Mouse (Mus musculus) lung, postnatal 10 days (tissue): ENCODE measurements around the gene Mst1r.

Experiments used
- DNase-seq: peaks from one replicate; pipeline ENCODE4 v3.0.0; 2021

Mst1r gene

DNA sequence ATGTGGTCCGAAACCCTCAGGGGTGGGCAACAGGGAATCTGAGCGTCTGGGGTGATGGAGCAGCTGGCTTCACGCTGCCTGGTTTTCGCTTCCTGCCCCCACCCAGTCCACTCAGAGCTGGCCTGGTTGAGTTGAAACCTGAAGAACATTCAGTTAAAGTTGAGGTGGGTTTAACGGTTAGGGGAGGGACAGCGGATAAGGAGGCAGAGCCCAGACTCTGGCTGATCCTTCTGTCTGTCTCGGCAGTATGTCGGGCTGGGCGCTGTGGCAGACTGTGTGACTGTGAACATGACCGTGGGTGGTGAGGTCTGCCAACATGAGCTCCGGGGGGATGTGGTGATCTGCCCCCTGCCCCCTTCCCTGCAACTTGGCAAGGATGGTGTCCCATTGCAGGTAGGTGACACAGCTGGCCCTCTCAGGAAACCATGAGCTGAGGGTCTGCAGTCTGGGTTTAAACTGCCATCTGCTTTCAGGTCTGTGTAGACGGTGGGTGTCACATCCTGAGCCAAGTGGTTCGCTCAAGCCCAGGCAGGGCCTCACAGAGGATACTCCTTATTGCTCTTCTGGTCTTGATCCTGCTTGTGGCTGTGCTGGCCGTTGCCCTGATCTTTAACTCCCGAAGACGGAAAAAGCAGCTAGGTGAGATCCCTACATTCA lies 8.2 kb downstream of the Mst1r start:
- no peak for DNase-seq

DNA sequence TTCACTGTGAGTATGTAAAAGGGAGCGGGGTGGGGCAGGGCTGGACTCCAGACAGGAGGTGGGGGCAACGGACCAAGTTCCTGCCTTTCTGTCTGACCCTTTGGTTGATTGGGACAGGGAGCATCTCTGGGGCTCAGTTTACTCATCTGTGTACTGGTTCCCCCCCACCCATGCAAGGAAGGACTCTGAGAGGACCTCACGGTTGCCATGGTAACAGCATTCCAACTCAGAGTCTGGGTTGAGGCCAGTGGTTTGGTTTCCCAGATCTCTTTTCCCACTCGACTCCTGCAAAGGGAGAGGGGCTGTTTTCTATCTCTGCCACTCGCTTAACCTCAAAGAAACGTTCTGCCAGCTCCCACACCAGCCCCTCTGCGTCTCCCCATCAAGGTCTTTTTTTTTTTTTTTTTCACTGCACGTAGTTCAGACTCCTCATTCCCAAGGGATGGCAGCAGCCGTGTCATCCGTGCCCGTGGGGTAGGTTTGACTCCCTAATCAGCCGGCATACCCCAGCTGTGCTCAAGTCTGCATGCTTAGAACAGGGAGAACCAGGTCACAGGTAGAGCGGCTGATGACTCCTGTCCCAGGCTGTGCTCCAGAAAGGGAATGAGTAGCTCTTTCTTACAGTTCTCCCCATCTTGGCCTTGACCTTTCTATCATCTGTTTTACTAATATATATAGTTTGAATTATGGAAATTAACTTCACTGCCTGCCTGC lies 11.4 kb downstream of the Mst1r start:
- DNase-seq: no peak

DNA sequence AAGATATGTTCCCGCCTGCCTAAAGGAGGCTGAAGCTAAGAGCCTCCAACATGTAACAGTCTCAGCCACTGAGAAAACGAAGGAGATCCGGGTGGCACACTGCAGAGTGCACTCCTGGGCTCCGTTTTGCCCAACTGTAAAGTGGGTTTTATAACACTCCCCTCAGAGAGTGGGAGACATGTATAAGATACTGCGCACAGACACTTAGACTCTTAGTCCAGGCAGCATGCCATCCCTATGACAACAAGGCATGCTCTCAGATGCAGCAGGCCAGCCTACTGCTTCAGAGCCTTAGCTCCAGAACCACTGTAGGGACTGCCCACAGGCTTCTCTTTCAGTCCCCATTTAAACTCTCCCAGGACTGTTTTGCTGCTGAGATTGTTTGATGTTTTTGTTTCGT lies 12.2 kb downstream of the Mst1r start:
- DNase-seq: no peak

DNA sequence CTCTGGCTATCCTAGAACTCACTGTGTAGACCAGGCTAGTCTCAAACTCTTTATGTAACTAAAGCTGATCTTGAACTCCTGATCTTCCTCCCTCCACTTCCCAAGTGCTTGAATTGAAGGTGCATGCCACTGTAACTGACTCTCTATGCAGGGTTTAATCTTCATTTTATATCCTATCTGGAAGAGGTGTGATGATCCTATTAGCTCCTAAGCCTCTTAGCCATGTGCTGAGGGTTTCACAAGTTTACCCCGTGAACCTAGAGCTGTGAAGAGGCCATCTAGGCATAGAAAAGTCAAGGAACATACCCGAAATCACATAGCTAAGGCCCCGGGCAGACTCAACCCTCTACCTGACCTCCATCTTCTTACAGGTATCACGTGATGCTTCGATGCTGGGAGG lies 12.8 kb downstream of the Mst1r start:
- DNase-seq: no peak

DNA sequence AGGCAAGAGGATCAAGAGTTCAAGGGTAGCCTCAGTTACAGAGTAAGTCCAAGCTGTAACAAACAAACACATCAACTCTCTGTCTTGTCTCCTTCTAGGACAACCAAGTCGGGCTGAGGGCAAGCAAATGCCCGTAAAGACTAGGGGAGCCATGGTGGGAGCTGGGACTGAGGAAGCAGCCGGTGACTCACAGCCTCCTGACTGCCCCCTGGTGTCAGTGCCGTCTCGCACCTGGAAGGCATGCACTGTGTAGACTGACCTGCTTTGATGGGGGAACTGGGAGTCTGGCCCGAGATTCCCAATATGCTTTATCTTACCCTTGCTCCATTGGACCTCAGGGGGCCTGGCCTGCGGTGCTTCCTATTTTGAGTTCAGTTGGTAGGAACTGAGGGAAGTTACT lies 16.3 kb downstream of the Mst1r start:
- peak; percentile 62 for DNase-seq

DNA sequence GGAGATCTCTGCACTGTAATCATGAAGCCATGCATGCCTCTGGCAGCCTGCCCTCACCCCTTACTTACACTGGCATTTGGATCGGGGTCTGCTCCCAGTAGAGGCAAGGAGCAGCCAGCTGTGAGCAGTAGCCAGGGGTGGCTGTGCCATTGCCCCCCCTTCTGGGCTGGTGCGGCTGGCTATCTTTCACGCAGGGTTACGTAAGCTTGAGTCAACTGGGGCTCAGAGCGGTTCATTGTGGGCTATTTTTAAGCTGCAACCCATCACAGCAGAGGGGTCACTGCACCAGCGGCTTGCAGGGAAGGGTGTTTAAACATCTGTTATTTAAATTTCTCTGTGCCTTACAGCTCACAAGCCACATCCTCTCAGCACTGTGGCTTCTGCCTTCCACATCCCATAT lies 17.3 kb downstream of the Mst1r start:
- DNase-seq: peak; percentile 60

DNA sequence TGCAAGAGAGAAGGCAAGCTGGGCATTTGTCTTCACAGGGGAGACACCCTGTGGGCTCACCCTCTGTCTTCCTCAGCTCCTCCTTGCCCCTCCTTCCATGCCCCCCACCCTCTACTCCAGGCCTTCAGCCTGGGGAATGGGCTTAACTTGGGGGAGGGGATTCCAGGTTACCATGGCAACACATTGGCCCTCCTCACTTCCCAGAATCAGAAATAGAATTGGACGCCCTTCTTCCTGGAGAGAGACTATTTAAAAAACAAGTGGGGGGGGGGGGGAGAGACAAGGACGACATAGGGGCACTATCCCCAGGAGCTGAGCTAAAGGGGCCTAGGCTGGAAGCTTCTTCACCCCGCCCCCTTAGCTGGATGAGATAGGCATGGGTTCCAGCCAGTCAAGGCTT lies 18.6 kb downstream of the Mst1r start:
- no peak for DNase-seq

DNA sequence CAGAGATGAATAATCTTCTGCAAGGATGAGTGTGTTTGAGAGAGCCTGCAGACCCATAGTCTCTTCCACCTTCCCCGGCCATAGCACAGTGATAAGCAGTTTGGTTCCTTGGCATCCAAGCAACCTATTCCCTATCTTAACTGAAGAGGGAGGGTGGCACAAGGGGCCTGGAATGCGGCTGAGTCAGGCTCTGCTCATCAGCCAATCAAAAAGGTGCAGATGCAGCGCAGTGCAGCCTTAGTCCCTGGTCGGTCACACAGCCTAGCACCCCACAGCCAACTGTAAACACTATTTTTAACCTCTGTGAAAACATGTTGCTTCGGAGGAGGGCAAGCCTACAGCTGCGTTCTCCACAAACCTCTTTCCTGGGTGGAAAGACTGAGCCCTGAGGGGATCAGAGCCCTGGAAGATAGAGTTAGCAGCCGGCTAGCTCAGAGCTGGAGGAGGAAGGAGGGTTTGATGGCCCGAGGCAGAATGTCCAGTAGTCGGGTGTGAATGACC lies 20.3 kb downstream of the Mst1r start:
- DNase-seq: no peak

DNA sequence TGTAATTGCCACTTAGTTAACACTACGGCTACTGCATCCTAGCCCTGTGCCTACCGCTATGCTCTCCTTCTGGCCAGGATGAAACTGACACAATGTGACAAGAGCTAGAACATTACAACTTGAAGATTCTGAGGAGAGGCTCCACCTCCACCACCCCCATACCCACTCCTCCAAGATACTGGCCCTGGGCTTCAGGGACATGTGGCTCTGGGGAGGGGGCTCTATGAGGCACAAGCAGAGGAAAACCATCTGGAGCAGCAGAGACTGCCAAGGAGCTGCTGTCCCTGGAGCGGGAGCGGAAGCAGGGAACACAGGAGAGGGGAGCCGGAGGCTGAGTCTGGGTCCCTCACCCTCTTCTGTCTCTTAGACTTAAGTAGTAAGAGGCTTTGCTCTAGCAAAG lies 21.1 kb downstream of the Mst1r start:
- no peak for DNase-seq

DNA sequence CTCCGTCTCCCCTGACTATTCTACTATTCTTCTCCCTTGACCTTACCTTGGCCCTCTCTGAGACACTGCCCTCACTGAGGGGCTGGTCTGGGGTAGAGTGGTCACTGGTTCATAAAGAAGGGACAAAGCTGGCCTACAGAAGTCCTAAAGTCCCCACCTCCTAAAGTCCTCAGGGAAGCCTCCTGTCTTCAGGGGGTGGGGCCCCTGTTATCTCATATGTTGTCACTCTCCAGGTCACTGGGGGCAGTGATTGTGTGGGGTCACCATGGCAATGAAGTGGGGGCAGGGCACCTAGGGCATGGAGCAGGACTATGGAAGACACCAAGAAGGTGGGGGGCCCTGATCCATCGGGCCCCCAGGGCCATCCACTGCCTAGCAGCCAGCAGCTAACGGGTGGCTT lies 21.5 kb downstream of the Mst1r start, which contains the start of gene Actl11:
Gene Actl11 (plus strand): TSS at position 301 of the 400 bp plus-strand sequence.
- DNase-seq: no peak

DNA sequence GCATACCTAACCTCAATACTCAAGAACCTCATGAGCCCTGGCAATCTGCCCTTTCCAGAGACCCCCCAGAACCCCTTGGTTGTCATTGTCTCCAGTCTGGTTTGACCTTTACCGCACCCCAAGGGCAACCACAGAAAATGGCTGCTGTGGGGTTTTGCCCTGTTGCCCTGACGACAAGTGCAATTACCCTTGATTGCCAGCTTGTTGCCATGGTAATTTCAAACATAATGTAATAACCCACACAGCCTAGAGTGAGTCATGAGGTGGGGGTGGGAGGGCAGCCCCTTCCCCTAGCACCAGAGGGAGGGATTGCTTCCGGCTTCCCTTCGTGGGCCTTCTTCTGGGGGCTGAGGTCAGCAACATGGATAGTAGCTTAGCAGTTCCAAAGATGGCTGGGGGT lies 25.5 kb downstream of the Mst1r start:
- DNase-seq: no peak

DNA sequence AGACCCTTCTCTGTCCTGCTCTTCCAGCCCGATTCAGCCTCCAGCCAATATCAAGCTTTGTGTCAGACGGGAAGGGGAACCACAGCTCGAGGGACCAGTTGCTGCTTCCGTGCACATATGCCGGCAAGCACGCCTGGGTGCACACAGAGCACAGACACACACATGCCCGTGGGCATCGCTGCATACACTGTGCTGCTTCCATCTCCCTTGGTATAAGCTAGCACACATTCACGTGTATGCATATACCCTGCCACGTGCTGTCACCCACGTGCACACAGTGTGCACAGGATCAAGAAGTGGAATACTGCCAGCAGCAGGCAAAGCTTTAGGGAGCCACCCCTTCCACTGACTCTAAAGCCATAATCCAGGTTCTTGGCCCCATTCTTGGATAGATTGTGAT lies 27.5 kb downstream of the Mst1r start:
- DNase-seq: no peak

DNA sequence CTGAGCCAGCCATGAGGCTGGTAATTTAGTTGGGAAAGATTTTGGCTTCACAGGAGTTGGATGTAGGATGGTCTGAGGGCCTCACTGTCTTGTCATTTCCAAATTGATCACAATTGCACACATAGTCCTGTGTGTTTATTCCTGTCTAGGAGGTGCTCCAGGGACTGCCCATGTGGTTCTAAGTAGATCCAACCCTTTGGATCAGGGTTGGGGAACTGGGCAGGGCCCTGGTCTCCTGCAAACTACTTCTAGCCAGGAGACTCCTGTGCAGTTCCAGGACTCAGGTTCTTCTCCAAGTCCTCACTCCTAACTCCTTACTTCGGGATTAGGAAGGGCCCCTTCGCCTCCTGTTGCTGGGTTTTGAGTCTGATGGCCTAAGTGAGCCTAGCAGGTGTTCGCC lies 28.7 kb downstream of the Mst1r start, which contains the start of gene Camkv:
Gene Camkv (plus strand): TSS at position 301 of the 400 bp plus-strand sequence.
- DNase-seq: no peak

DNA sequence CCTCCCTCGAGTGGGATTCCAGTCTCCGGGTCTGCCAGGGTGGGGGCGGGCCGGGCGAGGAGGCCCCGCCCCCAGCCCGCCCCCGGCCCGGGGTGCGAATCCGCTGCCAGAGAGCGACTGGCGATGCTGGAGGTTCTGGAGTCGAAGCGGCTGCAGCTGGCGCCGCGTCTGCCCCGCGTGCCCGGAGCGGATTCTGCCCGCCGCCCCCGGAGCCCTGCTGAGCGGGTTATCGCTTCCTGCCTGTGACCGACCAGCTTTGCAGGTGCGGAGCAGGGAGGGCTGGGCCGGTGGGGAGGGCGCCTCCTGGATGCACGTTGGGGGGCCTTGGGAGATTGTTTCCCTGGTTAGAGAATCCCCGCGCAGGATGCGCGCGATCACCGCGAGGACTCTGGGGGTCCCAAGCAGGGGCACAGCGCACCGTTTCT lies 29.1 kb downstream of the Mst1r start:
- no peak for DNase-seq

DNA sequence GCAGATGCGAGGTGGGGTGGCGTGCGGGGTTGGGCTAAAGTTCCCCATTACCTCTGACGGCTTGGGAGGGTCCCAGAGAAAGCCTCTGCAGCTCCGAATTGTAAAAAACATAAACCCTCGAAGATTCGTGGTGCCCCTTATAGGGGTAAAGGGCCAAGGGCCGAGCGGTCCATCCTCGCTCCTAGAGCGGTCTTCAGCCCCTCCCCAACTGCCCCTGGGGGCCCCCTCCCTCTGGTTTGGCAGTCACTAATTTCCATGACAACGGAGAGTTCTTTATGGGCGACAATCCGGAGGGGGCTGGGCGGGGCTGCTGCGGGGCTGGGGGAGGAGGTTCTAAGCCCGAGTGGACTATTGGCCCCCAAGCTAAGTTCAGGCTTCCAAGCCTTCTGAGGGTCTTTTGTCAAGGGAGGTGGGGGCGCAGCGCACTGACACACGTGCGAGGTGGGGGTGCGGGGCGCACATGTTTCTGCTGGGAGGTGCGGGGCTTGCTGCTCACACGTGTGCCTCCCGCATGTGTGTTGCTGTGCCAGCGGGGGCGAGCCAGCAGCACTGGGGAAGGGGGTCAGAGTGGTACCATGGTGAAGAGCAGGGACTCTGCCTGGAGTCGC lies 29.6 kb downstream of the Mst1r start:
- DNase-seq: no peak

DNA sequence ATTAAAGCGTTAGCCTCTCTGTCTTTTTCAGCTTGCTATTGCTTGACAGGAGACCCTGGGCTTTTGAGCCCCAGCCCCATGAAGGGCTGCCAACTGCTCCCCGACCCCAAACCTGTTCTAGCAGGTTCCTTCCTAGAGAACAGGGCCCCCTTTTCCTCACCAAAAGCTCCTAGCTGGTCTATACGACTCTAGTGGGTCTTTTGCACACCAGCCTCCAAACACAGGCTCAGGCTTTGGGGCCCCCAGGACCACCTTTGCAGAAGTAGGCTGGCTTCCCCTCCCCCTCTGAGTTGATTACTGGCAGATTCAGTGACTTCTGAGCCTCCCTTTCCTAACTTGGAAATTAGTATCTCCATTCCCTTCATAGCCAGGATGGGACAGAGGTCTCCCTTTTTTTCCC lies 30.2 kb downstream of the Mst1r start:
- DNase-seq: no peak

DNA sequence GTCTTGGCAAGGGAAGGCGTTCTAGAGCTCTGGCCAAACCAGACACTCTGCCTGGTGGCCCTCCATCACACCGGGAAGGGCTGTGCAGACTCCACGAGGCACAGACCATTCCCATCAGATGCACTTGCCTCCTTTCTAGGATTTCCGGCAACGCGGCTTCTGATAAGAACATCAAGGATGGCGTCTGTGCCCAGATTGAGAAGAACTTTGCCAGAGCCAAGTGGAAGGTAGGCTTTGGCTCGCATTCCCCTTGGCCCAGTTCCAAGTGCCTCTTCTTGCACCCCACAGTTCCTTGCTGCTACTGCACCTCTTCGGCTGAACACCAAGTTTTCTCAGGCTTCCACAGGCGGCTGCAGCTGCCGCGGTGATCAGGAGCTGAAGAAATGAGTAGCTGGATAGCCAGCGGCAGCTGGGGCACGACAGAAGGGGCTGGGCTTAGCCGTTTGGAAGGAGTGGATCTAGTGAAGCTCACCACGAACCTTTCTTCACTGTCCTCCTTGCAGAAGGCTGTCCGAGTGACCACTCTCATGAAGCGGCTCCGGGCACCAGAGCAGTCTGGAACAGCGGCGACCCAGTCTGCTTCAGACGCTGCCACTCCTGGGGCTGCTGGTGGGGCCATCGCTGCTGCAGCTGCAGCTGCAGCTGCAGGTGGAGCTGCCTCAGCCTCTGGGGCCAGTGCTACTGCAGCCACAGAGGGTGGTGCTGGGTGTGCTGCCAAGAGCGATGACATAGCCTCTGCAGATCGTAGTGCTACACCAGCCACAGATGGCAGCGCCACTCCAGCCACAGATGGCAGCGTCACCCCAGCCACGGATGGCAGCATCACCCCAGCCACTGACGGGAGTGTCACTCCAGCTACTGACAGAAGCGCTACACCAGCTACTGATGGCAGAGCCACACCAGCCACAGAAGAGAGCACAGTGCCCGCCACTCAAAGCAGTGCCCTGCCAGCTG lies 40.8 kb downstream of the Mst1r start:
- DNase-seq: no peak

DNA sequence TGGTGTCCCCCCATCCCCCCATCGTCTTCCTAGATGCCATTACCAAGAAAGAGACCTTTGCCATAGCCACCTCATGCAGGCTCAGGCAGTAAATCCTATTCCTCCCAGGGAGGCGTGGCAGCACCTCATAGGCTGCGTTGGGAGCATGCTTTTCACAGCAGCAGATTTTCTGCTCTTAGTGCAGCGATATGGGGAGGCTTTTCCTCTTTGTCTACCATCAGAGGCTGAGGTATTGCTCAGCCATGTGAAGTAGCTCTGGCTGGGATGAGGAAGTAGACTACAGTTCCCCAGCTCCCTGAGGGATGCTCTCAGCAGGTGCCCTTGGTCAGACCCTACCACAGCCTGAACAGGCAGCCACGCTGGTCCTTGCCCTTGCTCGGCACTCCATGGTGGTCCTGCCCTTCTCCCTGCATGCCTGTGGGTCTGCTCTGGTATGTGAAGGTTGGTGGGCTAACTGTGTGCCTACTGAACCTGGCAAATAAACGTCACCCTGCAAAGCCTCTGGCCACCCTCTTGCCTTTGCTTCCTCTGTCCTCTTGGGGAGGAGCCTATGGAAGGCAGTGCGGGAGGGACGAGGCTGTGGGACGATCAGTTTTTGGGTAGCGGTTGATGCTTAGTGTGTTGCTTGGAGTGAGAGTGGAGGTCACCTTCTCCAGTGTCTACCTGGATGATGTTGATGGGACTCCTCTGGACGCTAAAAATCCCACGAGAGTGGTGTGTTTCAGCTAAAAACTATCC lies 42.7 kb downstream of the Mst1r start:
- no peak for DNase-seq

DNA sequence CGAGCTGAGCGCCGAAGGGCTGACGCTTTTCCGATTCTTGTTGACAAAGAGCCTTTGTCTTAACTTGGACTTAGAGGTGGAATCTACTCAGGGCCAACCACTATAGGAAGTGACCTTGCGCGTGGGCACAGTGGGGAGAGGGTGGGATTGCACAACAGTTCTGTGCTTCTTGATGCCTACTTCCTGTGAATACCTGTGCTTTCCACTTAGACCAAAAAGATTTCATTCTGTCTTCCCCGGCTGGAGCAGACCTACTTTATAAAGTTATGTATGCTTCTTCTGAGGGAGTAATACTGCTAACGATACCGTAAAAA lies 43.2 kb downstream of the Mst1r start, which contains the start of gene Traip:
Gene Traip (plus strand): TSS at position 215 of the 314 bp plus-strand sequence.
- DNase-seq: no peak

DNA sequence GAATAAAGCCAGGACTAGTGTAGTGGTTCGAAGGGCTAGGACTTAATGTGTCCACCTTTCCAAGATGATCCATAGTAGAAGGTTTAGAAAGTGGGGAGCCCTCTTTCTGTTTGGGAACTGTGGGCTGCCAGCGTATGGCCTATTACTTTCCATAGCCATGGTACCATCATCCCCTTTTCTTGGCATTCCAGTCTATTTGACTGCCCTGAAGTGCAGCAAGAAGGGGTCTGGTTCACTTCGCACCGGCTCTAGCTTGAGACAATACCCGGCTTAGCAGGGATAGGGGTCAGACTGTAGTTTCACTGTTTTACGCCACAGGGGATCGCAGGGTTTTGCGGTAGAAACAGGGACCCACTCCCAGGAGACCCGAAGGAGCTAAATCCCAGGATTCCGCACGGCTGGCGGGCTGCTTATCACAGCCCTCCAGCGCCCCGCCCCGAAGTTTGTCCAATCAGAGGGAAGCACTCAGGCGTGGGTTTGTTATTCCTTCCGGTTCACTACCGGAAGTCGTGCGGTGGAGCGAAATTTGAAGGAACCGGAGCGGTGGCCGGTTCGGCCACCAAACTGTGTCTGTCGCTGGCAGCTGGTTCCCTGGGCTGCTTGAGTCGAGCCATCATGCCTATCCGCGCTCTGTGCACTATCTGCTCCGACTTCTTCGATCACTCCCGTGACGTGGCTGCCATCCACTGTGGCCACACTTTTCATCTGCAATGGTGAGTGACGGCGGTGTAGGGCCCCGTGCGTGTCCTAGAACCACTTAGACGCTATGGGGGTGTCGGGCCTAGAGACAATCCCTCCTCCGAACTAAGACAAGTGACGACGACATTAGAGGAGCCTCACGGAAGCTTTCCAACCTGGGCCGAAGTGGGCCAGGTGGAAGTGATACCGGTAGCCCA lies 44.0 kb downstream of the Mst1r start:
- DNase-seq: peak; percentile 97
